Comparison of ENCODE assay signal across 19 mouse cellular contexts in the genomic region with DNA sequence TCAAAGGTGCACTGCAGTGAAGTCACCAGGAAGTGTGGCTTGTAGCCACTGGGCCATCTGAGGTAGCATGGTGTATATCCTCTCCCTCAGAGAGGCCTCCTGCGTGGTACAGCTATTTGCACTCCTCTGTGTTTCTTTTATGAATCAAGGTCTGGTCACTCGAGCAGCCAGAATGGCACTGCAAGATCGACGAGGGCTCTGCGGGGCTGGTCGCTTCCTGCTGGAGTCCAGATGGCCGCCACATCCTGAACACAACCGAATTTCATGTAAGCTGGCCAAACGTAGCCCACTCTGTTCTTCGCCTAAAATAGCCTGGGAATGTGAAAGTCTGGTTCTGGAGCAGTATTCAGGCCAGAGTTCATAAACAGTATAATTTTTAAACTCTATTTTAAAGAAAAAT.
DNase-seq lines count a peak whose midpoint lies in the region; ATAC-seq lines count a peak whose summit lies in the region.
"Had no signal": no experiment of that assay in that cellular context is flagged by ENCODE, and none has a peak within 500 bp of the region (broad histone marks: within the 10 kb centered on the region; RNA-seq: fewer than 3 reads in every experiment).

No protein-coding gene starts in this region.

- ATAC-seq in cerebellum, adult (ENCODE audit: insufficient number of reproducible peaks, low FRiP score, low TSS enrichment): peak; percentile 64; the same call in 1 of the 2 replicates
- ATAC-seq: forebrain, embryonic 13.5 days; hindbrain, postnatal 0 days; intestine, embryonic 15.5 days; Patski had no signal

- no peak for DNase-seq in cerebellum, postnatal 4 days (ENCODE audit: low spot score in 2 of 2)
- peak; percentile 89 for DNase-seq in brain, adult 2 months (ENCODE audit: low read depth, low spot score)
- DNase-seq in cerebellum, adult 8-10 months: peak; percentile 60
- DNase-seq in cerebellum, postnatal 25 days: peak; percentile 82 to 84
- no peak for DNase-seq in MN1 (ENCODE audit: low spot score)
- DNase-seq in lung, postnatal 10 days: no peak
- DNase-seq: adrenal gland, postnatal 10 days; gastrocnemius, postnatal 25 days; heart, adult 11 months; kidney, adult 2 months; kidney, postnatal 36 days; layer of hippocampus, postnatal 36 days; liver; lung, embryonic 14.5 days had no signal

Comparison
In these comparisons a context has a peak if more than half of its experiments do, and no peak if none do; other contexts are left out.
1. DNase-seq: peak in brain, adult 2 months (single experiment), cerebellum, adult 8-10 months (single experiment) and cerebellum, postnatal 25 days (2 of 2); none in cerebellum, postnatal 4 days (0 of 2), MN1 (single experiment) and lung, postnatal 10 days (single experiment).